11 mouse cellular contexts compared by ENCODE assay signal in the genomic region with DNA sequence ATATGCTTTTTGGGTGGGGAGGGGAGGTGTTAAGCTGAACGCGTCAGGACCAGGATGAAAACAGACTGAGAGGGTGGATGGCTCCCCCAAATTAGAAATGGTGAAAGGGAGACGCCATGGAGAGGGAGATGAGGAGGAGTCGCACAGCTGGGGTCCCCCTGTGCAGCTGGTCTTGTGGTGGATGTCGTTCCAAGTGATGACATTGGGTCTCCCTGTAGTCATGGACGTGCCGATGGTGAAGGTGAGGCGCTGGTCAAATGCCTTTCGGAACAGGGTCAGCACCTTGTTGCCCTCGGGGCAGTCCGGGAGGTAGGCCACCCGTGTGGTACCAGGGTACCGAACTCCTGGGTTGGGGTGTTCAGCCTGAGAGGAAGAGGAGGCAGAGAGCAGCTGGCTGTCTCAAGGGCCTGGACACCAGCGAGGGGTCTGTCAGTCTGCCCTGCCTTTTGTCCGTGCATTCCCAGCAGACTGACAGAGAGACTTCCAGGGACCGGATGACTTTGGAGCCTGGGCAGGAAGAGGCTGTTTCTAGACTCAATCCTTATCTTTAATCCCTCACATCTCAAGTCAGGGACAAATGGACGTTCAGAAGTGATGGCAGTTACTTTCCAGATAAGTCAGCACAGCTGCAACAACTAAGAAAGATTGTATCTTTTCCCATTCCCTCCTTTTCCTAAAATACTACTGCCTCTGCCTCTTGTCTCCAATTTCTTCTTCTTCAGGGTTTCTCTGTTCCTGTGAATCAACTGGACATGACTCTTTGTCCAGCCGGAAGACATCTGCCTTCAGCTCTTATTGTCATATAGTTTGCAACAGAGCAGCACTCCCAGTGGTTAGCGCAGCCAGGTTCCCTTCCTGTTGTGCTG. TPM values are rescaled to one million over a fixed set of nuclear protein-coding genes. Genes with fewer than 3 reads are reported as not detected.
A peak's percentile ranks its signal among the peaks of the same experiment; 100 is the strongest.
DNase-seq lines count a peak whose midpoint lies in the region; ATAC-seq and TF ChIP-seq lines count a peak whose summit lies in the region.
"Had no signal": no experiment of that assay in that cellular context is flagged by ENCODE, and none has a peak within 500 bp of the region (broad histone marks: within the 10 kb centered on the region; RNA-seq: fewer than 3 reads in every experiment).

No protein-coding gene starts in this region.

- no peak overlapping the region for H3K4me2 ChIP-seq in forebrain, embryonic 12.5 days
- no peak overlapping the region for H3K4me2 ChIP-seq in forebrain, embryonic 13.5 days
- peak overlapping the region; percentile 95 for H3K4me2 ChIP-seq in liver, embryonic 12.5 days
- H3K4me2 ChIP-seq: hindbrain, embryonic 14.5 days had no signal

- no peak for ATAC-seq in forebrain, embryonic 12.5 days (ENCODE audit: low FRiP score)
- ATAC-seq in forebrain, embryonic 13.5 days, result no peak
- ATAC-seq in liver, embryonic 12.5 days, result no peak

- H3K36me3 ChIP-seq in forebrain, embryonic 12.5 days (replicated peaks), result peaks cover 26% of the 10 kb centered on the region
- peaks cover 35% of the 10 kb centered on the region for H3K36me3 ChIP-seq in forebrain, embryonic 13.5 days (ENCODE audit: poor library complexity, severe bottlenecking)
- peaks cover 0 to 30% of the 10 kb centered on the region in 2 experiments; a peak in 2 of 4 replicates for H3K36me3 ChIP-seq in MEL (ENCODE audit: control insufficient read depth in 1 of 2, insufficient read depth in 2 of 2, low read length in 2 of 2)
- peaks cover 16% of the 10 kb centered on the region for H3K36me3 ChIP-seq in liver, embryonic 12.5 days

- no peak for DNase-seq in left cerebral cortex, adult 2 months (ENCODE audit: extremely low spot score in 1 of 2, low spot score in 2 of 2)
- DNase-seq in left cerebral cortex, adult 18-20 months (ENCODE audit: low spot score in 2 of 2), result no peak
- no peak for DNase-seq in MEL (ENCODE audit: low read depth, low spot score)
- DNase-seq in ovary, postnatal 10 days (ENCODE audit: low spot score), result no peak
- DNase-seq in gastrocnemius, adult 8-10 months (ENCODE audit: low spot score in 2 of 2), result no peak
- DNase-seq: cerebellum, postnatal 36 days; right cerebral cortex, adult 18-20 months had no signal

- 0 out of 2 replicates have a peak, but pooled peaks cover 3% of the 10 kb centered on the region for H3K9me3 ChIP-seq in forebrain, embryonic 12.5 days
- no peaks in the 10 kb centered on the region for H3K9me3 ChIP-seq in forebrain, embryonic 13.5 days (replicated peaks)
- H3K9me3 ChIP-seq in MEL (replicated peaks; ENCODE audit: insufficient read depth, low read length), result no peaks in the 10 kb centered on the region
- no peaks in the 10 kb centered on the region; the same call in 1 of the 2 replicates for H3K9me3 ChIP-seq in liver, embryonic 12.5 days (replicated peaks)

- peak; percentile 47 to 62; a peak in 3 of 4 replicates for TF ChIP-seq EP300 in MEL (IDR thresholded peaks at IDR 0.05; ENCODE audit: low read depth in 1 of 2, low read length in 2 of 2)

- no peak for TF ChIP-seq CTCF in left cerebral cortex, adult 2 months (IDR thresholded peaks at IDR 0.05)
- TF ChIP-seq CTCF in MEL (IDR thresholded peaks at IDR 0.05 in 2 of 3, conservative IDR thresholded peaks at IDR 0.05 in 1 of 3; ENCODE audit: control insufficient read depth in 1 of 3, insufficient read depth in 1 of 3, low read depth in 2 of 3, low read length in 3 of 3, poor library complexity in 1 of 3, severe bottlenecking in 1 of 3), result no peak

- no peaks in the 10 kb centered on the region for H3K27me3 ChIP-seq in forebrain, embryonic 12.5 days
- no peaks in the 10 kb centered on the region for H3K27me3 ChIP-seq in forebrain, embryonic 13.5 days
- no peaks in the 10 kb centered on the region for H3K27me3 ChIP-seq in MEL (ENCODE audit: control insufficient read depth in 1 of 2, insufficient read depth in 2 of 2, low read length in 2 of 2)
- H3K27me3 ChIP-seq in liver, embryonic 12.5 days (replicated peaks), result peaks cover 7% of the 10 kb centered on the region; the same call in 1 of the 2 replicates

- TF ChIP-seq RAD21 in MEL (IDR thresholded peaks at IDR 0.05; ENCODE audit: low read depth, low read length), result no peak

- H3K4me3 ChIP-seq in forebrain, embryonic 12.5 days (replicated peaks), result no peak overlapping the region
- no peak overlapping the region for H3K4me3 ChIP-seq in forebrain, embryonic 13.5 days
- H3K4me3 ChIP-seq in left cerebral cortex, adult 2 months, result no peak overlapping the region
- H3K4me3 ChIP-seq in MEL (ENCODE audit: control insufficient read depth in 1 of 2, insufficient read depth in 1 of 2, low read depth in 2 of 2, low read length in 2 of 2), result no peak overlapping the region
- no peak overlapping the region for H3K4me3 ChIP-seq in liver, embryonic 12.5 days

- no peak overlapping the region for H3K9ac ChIP-seq in forebrain, embryonic 12.5 days
- no peak overlapping the region for H3K9ac ChIP-seq in forebrain, embryonic 13.5 days
- no peak overlapping the region for H3K9ac ChIP-seq in MEL (ENCODE audit: control insufficient read depth, low read depth, low read length, poor library complexity, severe bottlenecking)
- H3K9ac ChIP-seq in liver, embryonic 12.5 days, result peak overlapping the region; percentile 82

- H3K4me1 ChIP-seq in forebrain, embryonic 12.5 days, result peaks cover 59% of the 10 kb centered on the region
- H3K4me1 ChIP-seq in forebrain, embryonic 13.5 days, result peaks cover 48% of the 10 kb centered on the region
- H3K4me1 ChIP-seq in MEL (ENCODE audit: control insufficient read depth in 1 of 2, insufficient read depth in 2 of 2, low read length in 2 of 2), result peaks cover 4 to 34% of the 10 kb centered on the region in 2 experiments; a peak in 3 of 4 replicates
- H3K4me1 ChIP-seq in liver, embryonic 12.5 days, result peaks cover 84% of the 10 kb centered on the region

- 0 out of 2 replicates have a peak overlapping the region, but pooled peaks have one; percentile 88 for H3K27ac ChIP-seq in forebrain, embryonic 12.5 days
- no peak overlapping the region for H3K27ac ChIP-seq in forebrain, embryonic 13.5 days
- H3K27ac ChIP-seq in left cerebral cortex, adult 2 months, result peak overlapping the region; percentile 47; the same call in 1 of the 2 replicates
- peak overlapping the region; percentile 96 for H3K27ac ChIP-seq in MEL (ENCODE audit: control insufficient read depth, low read depth, low read length)
- peak overlapping the region; percentile 93 for H3K27ac ChIP-seq in liver, embryonic 12.5 days
- H3K27ac ChIP-seq: hindbrain, embryonic 14.5 days had no signal

- intact Hi-C loops in left cerebral cortex, adult 2 months (cut with DNase I), result loop anchor here (2.0 kb wide), 1 partner anchor 25 kb away; no protein-coding TSS in a partner anchor

- peaks cover 12% of the 10 kb centered on the region; the same call in 1 of the 2 replicates for H3K79me2 ChIP-seq in MEL (ENCODE audit: control insufficient read depth, insufficient read depth, low read length, poor library complexity)

- no peak for TF ChIP-seq POLR2A in MEL (IDR thresholded peaks at IDR 0.05; ENCODE audit: control insufficient read depth in 1 of 2, insufficient read depth in 1 of 2, low read depth in 1 of 2, low read length in 2 of 2, poor library complexity in 1 of 2)

- WGBS in forebrain, embryonic 12.5 days, result 81% methylated on average over 19 of the region's 19 CpGs
- WGBS in forebrain, embryonic 13.5 days, result 76% methylated on average over 19 of the region's 19 CpGs
- WGBS in liver, embryonic 12.5 days (ENCODE audit: insufficient replicate concordance), result 56% methylated on average over 19 of the region's 19 CpGs

RNA-seq across cellular contexts. Expression of gene Arhgef25, which starts 1.5 kb away (rescaled TPM):
- 32.3 and 36.4 TPM in 2 replicates for polyA plus RNA-seq in forebrain, embryonic 12.5 days (2016; fragmentation: Nextera tagmentation; extraction: Ambion mirVana)
- polyA plus RNA-seq in forebrain, embryonic 13.5 days (2015; fragmentation: Nextera tagmentation; extraction: Ambion mirVana), result 24.3 and 25.8 TPM in 2 replicates
- 100 to 1,000 TPM; 198 to 208 TPM for total RNA-seq in left cerebral cortex, adult 2 months (2021)
- total RNA-seq in left cerebral cortex, adult 18-20 months (2021), result 100 to 1,000 TPM; 163 to 215 TPM
- 16.9 and 18.3 TPM in 2 replicates for total RNA-seq in MEL (2012; rRNA removed)
- polyA plus RNA-seq in MEL (2012; ENCODE audit: insufficient read depth in 1 of 2, insufficient read length in 2 of 2, low read depth in 1 of 2, low replicate concordance in 2 of 2, missing spikeins in 1 of 2), result 10 to 100 TPM in 1 of 2 experiments, not detected in 1; 44.6 TPM
- 14.3 and 17.4 TPM in 2 replicates for polyA plus RNA-seq in liver, embryonic 12.5 days (2016; fragmentation: Nextera tagmentation; extraction: Ambion mirVana)
- total RNA-seq in gastrocnemius, adult 8-10 months (2022), result 10 to 100 TPM in 1 of 4 experiments, 1 to 10 TPM in 3; 7.1 to 12.1 (median 9.0) TPM

RNA-seq across cellular contexts. Expression of gene Dtx3, which starts 4.1 kb away (rescaled TPM):
- 170 and 172 TPM in 2 replicates for polyA plus RNA-seq in forebrain, embryonic 12.5 days (2016; fragmentation: Nextera tagmentation; extraction: Ambion mirVana)
- polyA plus RNA-seq in forebrain, embryonic 13.5 days (2015; fragmentation: Nextera tagmentation; extraction: Ambion mirVana), result 150 and 155 TPM in 2 replicates
- 100 to 1,000 TPM; 207 to 223 TPM for total RNA-seq in left cerebral cortex, adult 2 months (2021)
- total RNA-seq in left cerebral cortex, adult 18-20 months (2021), result 100 to 1,000 TPM; 198 to 222 TPM
- total RNA-seq in MEL (2012; rRNA removed), result 24.1 and 30.5 TPM in 2 replicates
- polyA plus RNA-seq in MEL (2012; ENCODE audit: insufficient read depth in 1 of 2, insufficient read length in 2 of 2, low read depth in 1 of 2, low replicate concordance in 2 of 2, missing spikeins in 1 of 2), result 100 to 1,000 TPM in 1 of 2 experiments, not detected in 1; 107 TPM
- 33.2 and 36.9 TPM in 2 replicates for polyA plus RNA-seq in liver, embryonic 12.5 days (2016; fragmentation: Nextera tagmentation; extraction: Ambion mirVana)
- total RNA-seq in gastrocnemius, adult 8-10 months (2022), result 10 to 100 TPM; 22.1 to 27.1 (median 23.2) TPM

RNA-seq across cellular contexts. Expression of gene Slc26a10, which starts 11.0 kb away (rescaled TPM):
- polyA plus RNA-seq in forebrain, embryonic 12.5 days (2016; fragmentation: Nextera tagmentation; extraction: Ambion mirVana), result 0.86 and 2.2 TPM in 2 replicates
- 0.93 and 1.1 TPM in 2 replicates for polyA plus RNA-seq in forebrain, embryonic 13.5 days (2015; fragmentation: Nextera tagmentation; extraction: Ambion mirVana)
- 1 to 10 TPM; 3.8 TPM for total RNA-seq in left cerebral cortex, adult 2 months (2021)
- 1 to 10 TPM; 4.3 to 4.6 TPM for total RNA-seq in left cerebral cortex, adult 18-20 months (2021)
- 0.75 and 1.1 TPM in 2 replicates for total RNA-seq in MEL (2012; rRNA removed)
- 1 to 10 TPM in 1 of 2 experiments, not detected in 1; 1.3 TPM for polyA plus RNA-seq in MEL (2012; ENCODE audit: insufficient read depth in 1 of 2, insufficient read length in 2 of 2, low read depth in 1 of 2, low replicate concordance in 2 of 2, missing spikeins in 1 of 2)
- polyA plus RNA-seq in liver, embryonic 12.5 days (2016; fragmentation: Nextera tagmentation; extraction: Ambion mirVana), result 3.0 and 3.6 TPM in 2 replicates
- total RNA-seq in gastrocnemius, adult 8-10 months (2022), result 1 to 10 TPM; 1.8 to 4.1 (median 2.7) TPM

RNA-seq across cellular contexts. Expression of gene Pip4k2c, which starts 20.0 kb away (rescaled TPM):
- polyA plus RNA-seq in forebrain, embryonic 12.5 days (2016; fragmentation: Nextera tagmentation; extraction: Ambion mirVana), result 19.4 and 20.2 TPM in 2 replicates
- polyA plus RNA-seq in forebrain, embryonic 13.5 days (2015; fragmentation: Nextera tagmentation; extraction: Ambion mirVana), result 18.8 and 19.5 TPM in 2 replicates
- total RNA-seq in left cerebral cortex, adult 2 months (2021), result 100 to 1,000 TPM; 113 to 115 TPM
- 100 to 1,000 TPM; 116 to 121 TPM for total RNA-seq in left cerebral cortex, adult 18-20 months (2021)
- 31.1 and 31.9 TPM in 2 replicates for total RNA-seq in MEL (2012; rRNA removed)
- polyA plus RNA-seq in MEL (2012; ENCODE audit: insufficient read depth in 1 of 2, insufficient read length in 2 of 2, low read depth in 1 of 2, low replicate concordance in 2 of 2, missing spikeins in 1 of 2), result 10 to 100 TPM in 1 of 2 experiments, not detected in 1; 58.2 TPM
- polyA plus RNA-seq in liver, embryonic 12.5 days (2016; fragmentation: Nextera tagmentation; extraction: Ambion mirVana), result 44.7 and 50.0 TPM in 2 replicates
- total RNA-seq in gastrocnemius, adult 8-10 months (2022), result 1 to 10 TPM; 7.6 to 8.8 (median 8.4) TPM

RNA-seq across cellular contexts. Expression of gene B4galnt1, which starts 26.4 kb away (rescaled TPM):
- polyA plus RNA-seq in forebrain, embryonic 12.5 days (2016; fragmentation: Nextera tagmentation; extraction: Ambion mirVana), result 13.3 and 14.7 TPM in 2 replicates
- polyA plus RNA-seq in forebrain, embryonic 13.5 days (2015; fragmentation: Nextera tagmentation; extraction: Ambion mirVana), result 15.7 and 16.7 TPM in 2 replicates
- 100 to 1,000 TPM; 122 to 125 TPM for total RNA-seq in left cerebral cortex, adult 2 months (2021)
- 100 to 1,000 TPM; 119 to 130 TPM for total RNA-seq in left cerebral cortex, adult 18-20 months (2021)
- 23.7 and 24.6 TPM in 2 replicates for total RNA-seq in MEL (2012; rRNA removed)
- polyA plus RNA-seq in MEL (2012; ENCODE audit: insufficient read depth in 1 of 2, insufficient read length in 2 of 2, low read depth in 1 of 2, low replicate concordance in 2 of 2, missing spikeins in 1 of 2), result 10 to 100 TPM; 65.8 to 66.0 TPM
- polyA plus RNA-seq in liver, embryonic 12.5 days (2016; fragmentation: Nextera tagmentation; extraction: Ambion mirVana), result 12.6 TPM in 2 replicates
- total RNA-seq in gastrocnemius, adult 8-10 months (2022), result under 1 TPM; 0.29 to 0.70 (median 0.38) TPM
